Mouse (Mus musculus): ENCODE results near the gene 9130230L23Rik.

Gene 9130230L23Rik

DNA sequence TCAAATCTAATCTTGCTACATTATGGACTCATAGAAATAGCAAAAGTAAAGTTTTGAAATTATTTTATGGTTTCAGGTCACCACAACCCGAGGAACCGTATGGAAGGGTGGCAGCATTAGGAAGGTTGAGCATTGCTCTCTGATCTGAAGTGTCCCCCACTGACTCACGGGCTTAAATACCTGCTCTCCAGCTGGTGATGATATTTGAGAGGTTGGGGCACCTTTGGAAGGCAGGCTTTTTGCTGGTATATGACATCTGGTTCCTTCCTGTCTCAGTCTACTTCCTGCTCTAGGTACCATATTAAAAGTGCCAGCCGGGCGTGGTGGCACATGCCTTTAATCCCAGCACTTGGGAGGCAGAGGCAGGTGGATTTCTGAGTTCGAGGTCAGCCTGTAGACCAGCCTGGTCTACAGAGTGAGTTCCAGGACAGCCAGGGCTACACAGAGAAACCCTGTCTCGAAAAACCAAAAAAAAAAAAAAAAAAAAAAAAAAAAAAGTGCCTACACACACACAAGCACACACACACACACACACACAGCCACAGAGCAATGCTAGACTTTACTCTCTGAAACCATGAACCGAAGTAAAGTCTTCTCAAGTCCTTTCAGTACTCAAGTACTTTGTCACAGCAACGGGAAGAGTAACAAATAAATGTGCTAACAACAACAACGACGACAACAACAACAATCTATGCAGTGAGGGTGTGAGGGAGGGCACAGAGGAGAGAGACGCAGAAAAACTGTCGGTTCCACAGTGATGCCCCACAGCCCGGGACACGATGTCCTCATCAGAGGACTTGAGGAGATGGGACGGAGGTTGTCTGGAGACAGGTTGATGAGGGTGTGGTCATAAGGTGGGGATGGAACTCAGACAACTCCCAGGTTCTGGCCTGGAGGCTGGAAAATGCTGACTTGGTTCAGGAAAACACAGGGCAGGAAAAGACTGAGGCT is 49.7 kb downstream of the 9130230L23Rik start:
- no peak for DNase-seq (ENCODE audit: low read depth, low spot score)

DNA sequence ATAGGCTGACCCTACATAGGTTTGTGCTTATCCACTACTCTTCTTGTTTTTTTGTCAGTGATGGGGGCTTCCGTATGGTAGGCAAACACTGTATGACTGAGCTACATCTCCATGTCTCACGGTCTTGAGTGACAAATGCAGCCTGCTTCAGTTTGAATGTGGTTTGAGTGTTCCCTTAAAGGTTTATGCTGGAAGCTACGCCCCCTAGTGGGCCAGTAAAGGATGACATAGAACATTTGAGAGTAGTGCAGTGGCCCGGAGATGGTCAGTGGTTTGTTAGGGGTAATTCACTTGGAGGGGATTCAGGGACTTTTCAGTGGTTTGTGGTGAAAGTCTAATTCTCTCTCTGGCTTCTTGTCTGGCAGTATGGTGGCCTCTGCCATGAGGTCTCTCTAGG is 52.6 kb downstream of the 9130230L23Rik start:
- no peak for DNase-seq (ENCODE audit: low read depth, low spot score)

DNA sequence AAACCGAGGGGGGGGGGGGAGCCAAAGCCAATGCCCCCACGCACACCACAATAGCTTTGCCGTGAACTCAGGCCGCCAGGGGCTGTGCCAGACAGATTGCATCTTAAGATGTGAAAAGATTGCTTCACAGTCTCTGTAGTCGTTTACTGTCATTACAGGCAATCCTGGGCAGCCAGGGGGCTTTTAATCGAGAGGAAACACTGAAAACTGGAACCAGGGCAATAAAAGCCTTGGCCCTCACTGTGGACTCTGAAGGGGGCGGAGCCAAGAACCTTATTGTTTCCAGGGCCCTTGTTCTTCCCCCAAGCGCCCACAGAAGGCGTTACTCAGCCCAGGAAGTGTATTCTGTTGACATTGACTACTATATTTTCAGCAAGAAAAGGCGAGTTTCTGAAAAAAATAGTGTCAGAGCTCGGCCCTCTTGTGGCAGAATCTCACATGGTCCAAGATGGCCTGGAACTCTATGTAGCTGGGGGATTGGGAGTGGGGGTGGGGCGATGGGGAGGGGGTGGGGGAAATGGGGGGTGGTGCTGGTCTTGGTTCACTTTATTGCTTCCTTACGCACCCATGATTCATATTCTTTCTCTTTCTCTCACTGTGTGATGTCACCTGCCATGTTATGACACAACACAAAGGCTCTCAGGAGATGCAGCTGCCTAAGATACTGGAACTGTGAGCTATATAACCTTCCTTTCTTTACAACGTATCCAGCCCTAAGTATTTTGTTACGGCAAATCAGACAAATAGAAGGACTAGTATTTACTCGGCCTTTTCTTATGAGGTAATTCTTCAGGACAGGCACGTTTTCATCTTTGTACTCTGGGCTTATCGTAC is 53.2 kb downstream of the 9130230L23Rik start:
- no peak for DNase-seq (ENCODE audit: low read depth, low spot score)

DNA sequence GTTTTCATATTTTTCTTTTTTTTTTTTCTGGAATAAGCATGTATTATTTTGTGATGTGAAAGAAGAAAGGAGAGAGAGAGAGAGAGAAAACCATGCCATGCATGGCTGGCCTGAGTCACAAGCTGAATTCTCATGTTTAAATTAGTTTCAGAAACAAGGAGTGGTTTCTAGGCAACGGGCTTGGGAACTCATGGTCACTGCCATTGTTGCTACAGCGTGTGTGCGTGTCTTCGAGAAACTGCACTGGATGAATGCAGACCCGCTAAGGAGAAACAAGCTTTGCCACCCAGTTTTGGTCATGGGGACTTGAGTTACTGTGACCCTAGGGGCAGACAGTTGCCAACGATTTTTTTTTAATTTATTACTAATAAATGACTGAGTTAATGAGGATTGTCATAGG is 53.8 kb downstream of the 9130230L23Rik start:
- DNase-seq (ENCODE audit: low read depth, low spot score) = no peak

DNA sequence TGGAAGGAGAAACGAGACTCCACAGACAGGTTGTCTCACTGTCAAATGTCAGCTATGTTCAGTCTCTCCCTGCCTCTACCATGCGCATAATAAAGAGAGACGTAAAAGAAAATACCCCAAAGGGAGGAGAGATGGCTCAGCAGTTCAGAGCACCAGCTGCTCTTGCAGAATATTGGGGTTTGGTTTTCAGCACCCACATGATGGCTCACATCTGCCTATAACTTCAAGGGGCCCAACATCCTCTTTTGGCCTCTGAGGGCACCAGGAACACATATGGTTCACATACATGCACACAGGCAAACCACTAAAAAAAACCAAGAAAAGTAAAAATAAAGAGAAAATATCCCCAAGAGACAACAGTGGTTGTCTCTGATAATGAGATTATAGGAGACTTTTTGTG is 54.3 kb downstream of the 9130230L23Rik start:
- DNase-seq (ENCODE audit: low read depth, low spot score) = no peak

DNA sequence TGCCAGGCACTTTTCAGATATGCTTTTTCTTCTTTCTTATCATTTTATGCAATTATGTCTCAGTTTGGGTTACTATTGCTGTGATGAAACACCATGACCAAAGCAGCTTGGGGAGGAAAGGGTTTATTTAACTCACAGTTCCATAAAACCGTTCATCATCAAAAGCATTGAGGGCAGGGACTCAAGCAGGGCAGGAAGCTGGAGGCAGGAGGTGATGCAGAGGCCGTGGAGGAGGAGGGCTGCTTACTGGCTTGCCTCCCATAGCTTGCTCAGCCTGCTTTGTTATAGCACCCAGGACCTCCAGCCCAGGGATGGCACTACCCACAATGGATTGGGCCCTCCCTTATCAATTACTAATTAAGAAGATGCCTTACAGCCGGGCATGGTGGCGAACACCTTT is 62.9 kb downstream of the 9130230L23Rik start:
- DNase-seq (ENCODE audit: low read depth, low spot score) = no peak

DNA sequence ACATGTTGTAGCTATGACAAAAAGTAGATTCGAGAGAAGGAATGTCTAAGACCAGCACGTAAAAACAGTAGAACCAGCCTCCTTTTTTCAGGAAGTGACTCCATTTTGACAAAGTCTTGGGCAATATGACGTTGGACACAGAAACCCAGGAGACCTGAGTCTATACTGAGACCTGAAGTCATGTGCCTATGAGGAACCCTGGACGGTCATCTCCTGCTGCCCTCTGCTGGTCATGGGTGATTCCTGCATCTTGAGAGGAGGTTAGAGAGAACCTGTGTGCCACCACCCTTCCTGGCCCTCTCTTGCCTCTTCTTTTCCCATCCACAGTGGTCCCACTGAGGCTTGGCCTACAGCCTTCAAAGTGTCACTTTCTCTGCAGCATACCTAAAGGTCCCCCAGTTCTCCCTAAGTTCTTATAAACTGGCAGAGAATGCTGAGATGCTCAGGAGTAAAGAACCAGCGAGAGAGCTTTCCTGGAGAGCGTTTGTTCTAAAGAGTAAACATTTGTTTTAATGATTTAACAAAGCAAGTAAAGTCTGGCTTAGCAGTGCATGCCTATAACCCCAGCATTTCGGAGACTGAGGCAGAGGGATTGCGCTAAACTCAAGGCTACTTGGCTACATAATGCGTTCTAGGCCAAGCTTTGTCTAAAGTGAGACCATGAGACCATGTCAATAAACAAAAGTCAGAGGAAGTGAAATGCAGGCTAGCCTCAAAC is 65.9 kb downstream of the 9130230L23Rik start:
- DNase-seq (ENCODE audit: low read depth, low spot score) = peak; percentile 63

DNA sequence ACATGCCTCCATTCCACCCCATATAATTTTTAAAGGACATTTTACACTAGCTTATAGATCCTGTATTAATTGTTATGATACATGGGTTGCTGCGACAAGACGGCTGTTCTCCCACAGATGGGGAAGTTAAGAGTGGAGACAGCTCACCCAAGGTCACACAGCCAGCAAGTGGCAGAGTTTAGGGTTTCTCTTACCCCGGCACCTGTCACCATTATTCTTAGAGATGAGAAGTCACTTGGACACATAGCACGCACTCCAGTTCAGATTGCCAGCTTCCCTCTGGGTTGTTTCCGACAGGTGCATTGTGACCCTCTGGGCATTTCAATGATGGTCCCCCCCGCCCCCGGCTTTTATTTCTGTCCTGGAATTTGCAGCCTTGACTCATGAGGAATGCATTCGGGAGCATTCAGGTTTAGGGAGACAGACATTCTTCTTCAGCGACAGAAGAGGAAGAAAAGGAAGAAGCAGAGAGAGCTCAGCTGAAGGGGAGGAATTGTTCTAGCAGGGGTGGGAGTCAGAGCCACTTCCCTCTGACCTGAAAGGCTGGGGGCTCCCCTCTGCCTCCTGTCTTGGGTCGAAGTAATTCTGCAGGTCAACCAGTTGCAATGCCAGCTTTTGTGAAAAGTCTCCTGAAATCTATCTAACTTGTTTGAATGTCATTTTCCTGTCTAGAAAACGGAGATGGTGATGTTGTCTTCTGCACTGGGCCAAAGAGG is 66.9 kb downstream of the 9130230L23Rik start:
- no peak for DNase-seq (ENCODE audit: low read depth, low spot score)

DNA sequence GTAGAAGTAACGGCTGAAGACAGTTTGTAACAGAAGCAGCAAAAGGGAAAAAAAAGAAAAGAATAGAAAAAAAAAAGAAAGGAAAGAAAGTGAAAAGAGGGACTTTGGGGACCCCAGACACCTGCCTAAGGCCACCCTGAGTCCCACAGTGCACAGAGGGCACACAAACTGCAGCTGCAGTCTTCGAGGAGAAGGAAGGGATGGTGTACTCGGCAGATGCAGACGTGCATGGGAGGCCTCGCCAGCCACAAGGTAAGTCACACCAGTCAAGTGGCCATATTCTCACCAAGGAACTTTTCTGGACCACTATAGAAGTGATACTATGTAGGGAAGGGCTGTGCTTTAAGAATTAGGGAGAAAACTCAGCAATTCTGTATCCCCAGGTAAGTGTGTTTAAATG is 69.3 kb downstream of the 9130230L23Rik start, which contains the start of gene Chrna9:
TSS of gene Chrna9 (plus strand) at position 139 of the 400 bp plus-strand sequence.
- no peak for DNase-seq (ENCODE audit: low read depth, low spot score)

DNA sequence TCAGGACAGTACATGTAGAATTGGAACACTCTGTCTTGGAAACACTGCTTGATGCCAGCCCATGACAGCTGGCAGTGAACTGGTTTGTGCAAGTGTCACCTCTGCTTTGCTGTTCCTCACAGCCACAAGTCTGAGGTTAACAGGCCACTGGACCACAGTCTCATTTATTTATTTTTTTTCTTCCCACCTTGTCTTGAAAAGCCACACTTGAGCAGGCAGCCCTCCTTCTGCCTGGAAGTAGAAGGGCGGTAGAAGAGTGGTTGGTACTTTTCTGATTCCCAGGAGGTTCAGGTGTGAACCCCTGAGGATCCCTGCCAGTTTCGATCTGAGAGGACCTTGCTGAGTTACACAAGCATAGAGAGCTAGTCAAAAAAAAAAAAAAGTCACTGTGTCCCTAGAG is 70.3 kb downstream of the 9130230L23Rik start:
- no peak for DNase-seq (ENCODE audit: low read depth, low spot score)

DNA sequence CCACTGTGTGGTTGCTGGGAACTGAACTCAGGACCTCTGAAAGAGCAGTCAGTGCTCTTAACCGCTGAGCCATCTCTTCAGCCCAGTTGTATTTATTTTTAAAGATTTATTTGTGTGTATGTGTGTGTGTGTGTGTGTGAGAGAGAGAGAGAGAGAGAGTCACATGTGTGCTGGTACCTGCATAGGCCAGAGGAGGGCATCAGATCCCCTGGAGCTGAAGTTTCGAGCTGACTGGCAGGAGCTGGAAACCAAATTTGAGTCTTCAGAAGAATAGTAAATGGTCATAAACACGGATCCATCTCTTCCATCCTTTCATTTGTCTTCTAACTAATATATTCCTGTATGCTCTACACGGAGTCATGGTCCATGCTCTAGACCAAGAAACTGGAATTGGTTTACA is 70.8 kb downstream of the 9130230L23Rik start:
- DNase-seq (ENCODE audit: low read depth, low spot score) = no peak

DNA sequence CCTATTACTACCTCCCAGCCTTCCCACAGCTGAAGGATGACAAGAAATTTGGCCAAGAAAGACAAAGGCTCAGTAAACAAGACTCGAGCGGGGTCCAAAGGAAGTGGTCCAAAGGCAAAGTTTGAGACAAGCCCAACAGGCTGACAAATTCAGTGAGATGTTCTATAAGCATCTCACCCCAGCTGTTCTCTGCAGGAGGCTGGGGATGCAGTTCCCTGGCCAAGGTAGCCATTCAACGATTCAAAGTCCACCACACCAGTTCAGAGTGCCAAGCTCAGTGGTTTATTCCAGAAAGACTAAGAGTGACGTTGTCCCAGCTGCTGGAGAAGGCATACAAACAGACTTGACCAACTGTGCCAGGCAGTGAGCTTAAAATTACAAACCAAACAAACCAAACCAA is 73.9 kb downstream of the 9130230L23Rik start:
- no peak for DNase-seq (ENCODE audit: low read depth, low spot score)
